Mouse (Mus musculus) embryonic fibroblast, embryonic 13.5 days (primary cell): ENCODE measurements around the gene Hspa5.

Experiments
- CTCF ChIP-seq: IDR thresholded peaks from 2 replicates; pipeline ENCODE4 v1.5.1; 2011; ENCODE audit warnings: mild to moderate bottlenecking, control low read depth, low read length, moderate library complexity, borderline replicate concordance; ENCODE audit not compliant: insufficient read depth
- POLR2A ChIP-seq: IDR thresholded peaks from 2 replicates; pipeline ENCODE4 v1.6.1; 2011; ENCODE audit warnings: low read depth, mild to moderate bottlenecking, control low read depth, low read length, moderate library complexity

DNA sequence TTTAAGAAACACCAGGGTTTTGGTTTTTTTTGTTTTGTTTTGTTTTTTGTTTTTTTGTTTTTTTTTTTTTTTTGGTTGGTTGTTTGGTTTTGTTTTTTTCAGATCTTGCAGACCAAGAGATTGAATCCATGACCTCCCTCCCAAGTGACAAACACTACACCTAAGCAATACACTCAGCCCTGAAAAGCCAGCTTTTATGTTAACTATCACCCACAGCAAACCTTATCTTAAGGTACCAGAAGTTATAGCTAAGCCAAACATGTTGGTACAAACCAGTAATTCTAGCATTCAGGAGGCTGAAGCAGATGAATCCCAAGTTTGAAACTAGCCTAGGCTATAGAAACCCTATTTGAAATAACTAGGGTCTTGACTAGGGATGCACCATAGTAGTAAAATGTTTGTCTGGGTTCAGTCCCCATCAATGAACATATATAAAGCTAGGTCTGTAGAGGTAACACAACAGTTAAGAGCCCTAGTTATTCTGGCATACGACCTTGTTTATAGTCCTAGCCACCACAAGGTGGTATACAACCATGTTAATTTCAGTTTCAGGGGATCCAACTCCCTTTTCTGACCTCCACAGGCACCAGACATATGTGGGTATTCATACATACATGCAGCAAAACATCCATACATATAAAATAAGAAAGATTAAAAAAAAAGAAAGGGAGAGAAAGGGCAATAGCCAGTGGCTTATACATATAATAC, 31.9 kb upstream of the Hspa5 start:
- TF ChIP-seq CTCF (no peak), POLR2A (no peak)
